Mouse (Mus musculus): Measurements from ENCODE around the gene Col18a1. TPM values are rescaled to one million over a fixed set of nuclear protein-coding genes. Genes with fewer than 3 reads are reported as not detected.

Gene Col18a1
- total and polyA plus RNA-seq, 3 experiments: 26.7 to 78.8 (median 40.0) TPM

GRCm38 (mm10) chr10:77182804-77183331, 16.5 kb upstream of the Col18a1 start:
- DNase-seq: peak; percentile 52

GRCm38 (mm10) chr10:77180110-77180509, 13.8 kb upstream of the Col18a1 start:
- DNase-seq: no peak

GRCm38 (mm10) chr10:77178691-77179090, 12.3 kb upstream of the Col18a1 start:
- no peak for DNase-seq

- DNase-seq: no peak
These were observed 4.1 kb upstream of the Col18a1 start for GRCm38 (mm10) chr10:77170400-77170799.

GRCm38 (mm10) chr10:77165318-77165945, 916 bp downstream of the Col18a1 start:
- peak; percentile 52 for DNase-seq

GRCm38 (mm10) chr10:77164437-77165052, 1.8 kb downstream of the Col18a1 start:
- DNase-seq: no peak

GRCm38 (mm10) chr10:77164041-77164436, 2.3 kb downstream of the Col18a1 start:
- DNase-seq: no peak

GRCm38 (mm10) chr10:77163392-77163977, 2.9 kb downstream of the Col18a1 start:
- DNase-seq: no peak

- DNase-seq: no peak
These were observed 6.8 kb downstream of the Col18a1 start for GRCm38 (mm10) chr10:77159573-77159972.

- DNase-seq: no peak
These were observed 7.4 kb downstream of the Col18a1 start for GRCm38 (mm10) chr10:77158948-77159347.

- DNase-seq: peak; percentile 78
These were observed 8.9 kb downstream of the Col18a1 start for GRCm38 (mm10) chr10:77157245-77158019.

GRCm38 (mm10) chr10:77152178-77152621, 14.1 kb downstream of the Col18a1 start:
- peak; percentile 75 for DNase-seq

GRCm38 (mm10) chr10:77151551-77152002, 14.8 kb downstream of the Col18a1 start:
- DNase-seq: peak; percentile 48

- DNase-seq: no peak
These were observed 15.3 kb downstream of the Col18a1 start for GRCm38 (mm10) chr10:77150947-77151521.

- no peak for DNase-seq
These were observed 16.3 kb downstream of the Col18a1 start for GRCm38 (mm10) chr10:77150016-77150415.

GRCm38 (mm10) chr10:77147545-77147944, 18.8 kb downstream of the Col18a1 start:
- DNase-seq: no peak

GRCm38 (mm10) chr10:77146901-77147463, 19.4 kb downstream of the Col18a1 start:
- peak; percentile 73 for DNase-seq

- DNase-seq: no peak
These were observed 20.4 kb downstream of the Col18a1 start for GRCm38 (mm10) chr10:77145946-77146345.

GRCm38 (mm10) chr10:77144372-77144771, 22.0 kb downstream of the Col18a1 start:
- DNase-seq: no peak

- no peak for DNase-seq
These were observed 24.0 kb downstream of the Col18a1 start for GRCm38 (mm10) chr10:77142328-77142727.

- DNase-seq: no peak
These were observed 28.0 kb downstream of the Col18a1 start for GRCm38 (mm10) chr10:77138304-77138703.

Data from adrenal gland, adult 2 months (tissue).